Mouse (Mus musculus): ENCODE results near the gene 4930469K13Rik. TPM values are rescaled to one million over a fixed set of nuclear protein-coding genes. Genes with fewer than 3 reads are reported as not detected.
A peak's percentile ranks its signal among the peaks of the same experiment; 100 is the strongest.

Gene 4930469K13Rik
- total RNA-seq, 2 experiments from 2014 or later = not detected

GRCm38 (mm10) chr11:33998244-33998643 is 100.1 kb downstream of the 4930469K13Rik start:
- no peak for DNase-seq (ENCODE audit: low spot score in 2 of 2)

- DNase-seq (ENCODE audit: low spot score in 2 of 2) = no peak
Measured at GRCm38 (mm10) chr11:33993496-33993895, 104.9 kb downstream of the 4930469K13Rik start.

- no peak for DNase-seq (ENCODE audit: low spot score in 2 of 2)
Measured at GRCm38 (mm10) chr11:33992938-33993337, 105.4 kb downstream of the 4930469K13Rik start, which contains the start of gene Kcnip1. Gene Kcnip1 (minus strand): TSS chr11:33993152.

DNA sequence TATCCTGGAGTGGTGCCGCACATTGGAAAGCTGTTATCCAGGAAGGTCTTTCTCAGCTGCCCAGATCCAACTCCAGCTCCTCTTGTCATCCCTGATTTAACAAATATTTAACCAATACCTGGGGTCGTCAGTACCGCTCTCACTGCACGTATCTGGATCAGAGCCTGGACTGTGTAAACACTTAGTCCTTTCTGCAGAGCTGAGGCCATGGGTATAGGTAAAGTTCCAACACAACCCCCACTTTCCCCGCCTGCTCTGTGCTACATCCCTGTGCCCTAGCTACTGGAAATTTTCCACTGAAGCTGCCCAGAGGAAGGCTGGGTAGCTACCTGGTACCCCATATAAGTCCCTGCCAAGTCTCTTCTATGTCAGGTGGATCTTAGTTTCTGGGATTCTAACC is 108.4 kb downstream of the 4930469K13Rik start:
- no peak for DNase-seq (ENCODE audit: low spot score in 2 of 2)

- DNase-seq (ENCODE audit: low spot score in 2 of 2) = no peak
Measured at GRCm38 (mm10) chr11:33986525-33986924, 111.8 kb downstream of the 4930469K13Rik start.

DNA sequence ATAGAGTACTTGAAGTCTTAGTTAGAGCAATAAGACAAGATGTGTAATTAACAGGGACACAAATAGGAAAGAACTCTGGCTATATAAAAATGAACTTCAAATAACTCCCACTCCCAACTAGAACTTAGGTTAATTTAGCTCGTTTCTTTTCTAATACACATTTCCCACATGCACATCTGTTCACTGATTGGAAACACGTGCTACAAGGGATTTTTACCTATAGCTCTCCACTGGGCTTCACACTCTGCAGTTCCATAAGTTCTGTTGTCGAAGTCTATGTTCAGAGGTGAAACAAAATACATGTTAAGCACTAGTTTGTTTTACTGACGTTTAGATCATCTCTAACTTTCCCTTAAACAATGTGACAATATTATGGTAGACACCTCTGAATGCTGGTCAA is 118.2 kb downstream of the 4930469K13Rik start:
- no peak for DNase-seq (ENCODE audit: low spot score in 2 of 2)

DNA sequence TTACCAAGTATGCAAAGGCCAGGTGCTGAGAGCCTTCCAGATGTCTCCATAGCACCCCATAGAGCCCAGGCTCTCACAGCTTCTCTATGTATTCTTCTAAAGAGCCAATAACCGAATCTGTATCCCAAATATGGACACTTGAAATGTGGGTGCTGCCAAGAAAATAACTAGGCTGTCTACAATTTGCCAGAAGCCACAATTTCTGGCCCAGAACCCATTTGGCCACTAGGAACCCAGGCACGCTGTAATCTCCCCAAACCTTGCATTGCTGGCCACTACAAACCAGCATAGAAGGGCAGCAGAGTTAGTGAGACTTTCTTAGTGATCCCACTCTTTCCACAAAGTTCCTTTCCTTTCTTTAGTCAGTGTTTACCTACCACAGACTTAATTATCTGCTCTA is 123.2 kb downstream of the 4930469K13Rik start:
- no peak for DNase-seq (ENCODE audit: low spot score in 2 of 2)

DNA sequence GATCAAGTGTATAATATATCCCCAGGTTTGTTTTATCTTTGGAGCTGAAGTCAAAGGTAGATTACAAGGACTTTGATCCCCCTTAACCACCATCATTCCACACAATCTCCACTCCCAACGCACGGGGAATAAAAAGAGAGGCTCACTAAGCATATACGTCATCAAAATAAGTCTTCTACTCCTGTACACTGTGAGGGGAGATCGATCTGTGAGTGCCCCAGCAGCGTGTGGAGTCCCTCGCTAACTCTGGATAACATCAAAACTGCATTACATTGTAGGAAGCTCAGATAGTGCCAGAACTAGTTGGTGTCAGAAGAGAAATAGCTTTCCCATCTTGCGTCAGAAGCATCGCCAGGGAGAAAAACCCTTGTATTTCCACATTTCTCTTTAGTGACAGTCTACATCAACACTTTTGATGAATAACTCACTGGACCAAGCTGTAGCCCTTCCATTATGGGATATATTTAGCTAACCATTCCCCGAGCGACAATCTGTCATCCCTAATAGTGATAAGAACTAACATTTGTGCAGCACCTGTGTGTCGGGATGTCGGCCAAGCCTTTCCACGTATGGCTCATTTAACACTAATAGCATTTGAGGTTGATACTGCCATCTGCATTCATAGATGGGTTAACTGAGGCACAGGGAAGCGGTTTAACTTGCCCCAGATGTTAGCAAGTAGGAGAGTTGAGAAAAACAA is 123.9 kb downstream of the 4930469K13Rik start:
- no peak for DNase-seq (ENCODE audit: low spot score in 2 of 2)

DNA sequence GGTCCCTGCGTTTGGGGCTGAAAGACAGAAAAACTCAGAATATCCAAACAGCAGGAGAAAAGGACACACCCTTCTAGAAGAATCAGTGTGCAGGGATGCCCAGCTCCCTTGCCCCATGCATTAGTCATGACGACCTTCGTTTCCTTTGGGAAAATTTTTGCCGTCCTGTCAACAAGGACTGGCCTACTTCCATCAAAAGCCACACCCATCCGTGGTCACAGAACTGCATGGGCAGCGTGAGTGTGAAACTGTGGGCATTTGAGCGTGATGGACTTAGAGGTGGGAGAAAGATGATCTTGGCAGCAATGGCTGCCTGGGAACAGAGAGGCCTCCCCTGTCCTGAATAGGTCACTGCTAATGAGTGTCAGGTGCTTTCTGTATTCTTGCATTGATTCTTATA is 126.2 kb downstream of the 4930469K13Rik start:
- no peak for DNase-seq (ENCODE audit: low spot score in 2 of 2)

DNA sequence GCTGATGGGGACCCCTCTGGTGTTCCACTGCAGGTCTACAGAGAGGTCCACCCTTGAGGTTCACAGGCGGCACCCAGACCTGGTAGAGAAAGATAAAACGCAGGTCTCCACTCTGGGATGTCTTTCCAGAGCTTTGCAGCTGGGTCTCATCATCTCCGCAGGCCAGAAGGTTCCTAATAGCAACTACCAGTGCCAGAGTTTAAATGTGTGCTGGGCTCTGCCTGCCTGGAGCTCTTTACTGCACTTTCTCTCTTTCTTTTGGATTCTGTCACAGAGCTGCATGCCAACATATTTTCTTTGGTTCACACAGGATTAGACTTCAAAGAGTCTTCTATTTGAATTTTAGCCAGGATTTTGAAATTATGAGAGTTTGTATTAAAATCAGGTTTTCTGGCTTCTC is 129.2 kb downstream of the 4930469K13Rik start:
- DNase-seq (ENCODE audit: low spot score in 2 of 2) = no peak

- no peak for DNase-seq (ENCODE audit: low spot score in 2 of 2)
Measured at GRCm38 (mm10) chr11:33967708-33968107, 130.6 kb downstream of the 4930469K13Rik start.

DNA sequence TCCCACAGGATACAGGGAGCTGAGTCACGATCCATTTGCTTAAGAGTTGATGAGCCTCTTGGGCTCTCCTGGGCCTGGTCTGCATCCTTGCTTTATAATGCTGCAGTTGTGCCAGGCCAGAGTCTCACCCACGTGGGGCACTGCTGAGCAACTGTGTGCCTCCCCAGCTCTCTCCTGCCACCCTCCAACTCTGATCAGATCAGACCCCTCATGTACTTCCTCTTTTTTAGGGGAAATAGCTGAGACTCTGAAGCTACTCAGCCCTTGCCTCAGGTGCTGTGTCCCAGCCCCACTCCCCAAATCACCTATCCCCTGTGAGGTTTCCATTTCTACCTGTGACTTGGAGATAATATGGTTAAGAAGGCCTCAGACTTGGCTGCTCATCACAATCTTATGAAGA is 133.0 kb downstream of the 4930469K13Rik start:
- DNase-seq (ENCODE audit: low spot score in 2 of 2) = no peak

GRCm38 (mm10) chr11:33962688-33963407 is 135.5 kb downstream of the 4930469K13Rik start, which contains the start of gene Kcnmb1:
Gene Kcnmb1 (plus strand): TSS chr11:33963013.
- no peak for DNase-seq (ENCODE audit: low spot score in 2 of 2)

DNA sequence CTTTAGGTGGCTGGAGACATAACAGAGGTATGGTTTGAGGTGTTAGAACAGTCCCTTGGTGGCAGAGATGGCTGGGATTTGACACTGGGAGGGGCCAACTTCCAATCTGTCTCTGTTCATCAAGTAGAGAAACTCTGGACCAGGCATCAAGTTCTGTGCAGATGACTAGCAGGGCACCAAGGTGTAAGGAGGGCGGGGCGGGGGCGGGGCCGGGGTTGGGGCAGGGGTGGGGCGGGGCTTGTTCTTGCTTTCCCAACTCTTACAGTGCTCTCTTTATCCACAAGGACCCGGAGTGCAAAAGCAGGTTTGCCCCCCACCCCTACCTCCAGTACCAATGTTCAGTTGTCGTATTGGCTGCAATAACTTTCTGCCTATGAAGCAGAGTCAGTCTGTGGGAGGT is 136.2 kb downstream of the 4930469K13Rik start:
- DNase-seq (ENCODE audit: low spot score in 2 of 2) = no peak

GRCm38 (mm10) chr11:33958713-33959112 is 139.6 kb downstream of the 4930469K13Rik start:
- peak; percentile 14 to 54 for DNase-seq (ENCODE audit: low spot score in 2 of 2)

DNA sequence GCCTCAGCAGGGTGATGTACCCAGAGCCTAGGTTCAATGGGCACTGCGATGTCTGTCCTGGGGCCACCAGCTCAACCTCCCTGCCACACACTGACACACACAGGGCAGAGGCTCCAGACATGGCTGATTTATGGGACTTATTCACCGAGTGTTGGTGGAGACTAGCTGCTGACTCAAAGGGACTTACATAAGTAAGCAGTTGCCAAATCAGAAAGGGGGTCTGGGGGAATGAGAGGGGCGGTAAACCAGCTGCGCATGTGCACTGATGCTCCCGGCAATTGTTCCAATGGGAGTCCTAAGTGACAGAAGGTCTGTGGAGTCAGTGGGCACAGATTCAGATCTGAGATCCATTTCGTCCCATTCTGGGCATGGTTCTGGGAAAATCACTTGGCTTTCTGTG is 140.8 kb downstream of the 4930469K13Rik start:
- no peak for DNase-seq (ENCODE audit: low spot score in 2 of 2)

DNA sequence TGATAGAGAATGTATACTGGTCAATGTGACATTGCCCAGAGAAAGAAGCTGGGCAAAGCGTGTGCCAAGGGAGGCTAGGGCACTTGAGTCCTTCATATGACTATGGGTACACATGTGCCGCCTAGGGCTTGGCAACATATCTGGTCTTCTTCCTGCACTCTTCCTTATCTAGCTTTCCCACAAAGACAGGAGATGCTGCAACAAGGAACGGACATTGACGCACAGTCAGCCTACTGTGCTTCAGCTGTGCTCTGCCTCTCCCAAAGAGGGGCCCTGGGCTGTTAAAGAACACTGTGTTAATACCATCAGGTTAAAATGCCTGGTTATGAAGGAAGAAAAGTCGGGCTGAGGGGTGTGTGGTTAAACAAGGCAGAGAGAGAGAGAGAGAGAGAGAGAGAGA is 141.7 kb downstream of the 4930469K13Rik start:
- DNase-seq (ENCODE audit: low spot score in 2 of 2) = no peak

DNA sequence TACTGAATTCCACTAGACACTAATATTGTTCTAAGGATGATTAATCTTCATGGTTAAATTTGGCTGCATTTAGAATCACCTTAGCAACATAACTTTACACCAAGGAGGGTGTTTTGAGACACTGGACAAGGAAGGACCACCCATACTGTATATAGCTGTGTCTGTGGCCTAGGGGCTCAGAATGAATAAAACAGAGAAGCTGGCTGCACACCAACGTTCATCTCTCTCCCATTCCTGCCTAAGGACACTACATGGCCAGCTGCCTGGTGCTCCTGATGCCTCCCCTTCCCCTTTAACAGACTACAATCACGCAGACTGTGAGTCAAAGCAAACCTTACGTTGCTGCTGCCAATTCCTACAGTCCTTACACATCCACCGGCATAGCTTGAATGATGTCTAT is 142.4 kb downstream of the 4930469K13Rik start:
- DNase-seq (ENCODE audit: low spot score in 2 of 2) = no peak

- DNase-seq (ENCODE audit: low spot score in 2 of 2) = no peak
Measured at GRCm38 (mm10) chr11:33951684-33952625, 146.4 kb downstream of the 4930469K13Rik start.

DNA sequence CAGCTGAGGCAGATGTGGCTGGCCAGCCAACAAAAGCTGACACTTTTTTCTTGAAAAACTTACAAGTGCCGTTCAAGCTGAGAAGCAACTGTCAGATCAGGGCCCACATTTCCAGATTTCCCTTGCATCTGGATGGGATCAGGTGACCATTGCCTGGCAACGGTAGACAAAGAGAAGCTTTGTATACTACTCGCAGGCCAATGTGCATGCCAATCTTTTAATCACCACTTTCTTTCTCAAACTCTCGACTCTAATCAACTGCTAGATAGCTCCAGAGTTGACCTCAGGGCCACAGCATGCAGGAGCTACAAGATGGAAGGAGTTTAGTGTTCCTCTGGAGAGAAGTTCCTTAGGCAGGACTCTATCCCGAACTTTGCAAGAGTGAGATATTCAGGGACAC is 147.2 kb downstream of the 4930469K13Rik start:
- DNase-seq (ENCODE audit: low spot score in 2 of 2) = no peak

DNA sequence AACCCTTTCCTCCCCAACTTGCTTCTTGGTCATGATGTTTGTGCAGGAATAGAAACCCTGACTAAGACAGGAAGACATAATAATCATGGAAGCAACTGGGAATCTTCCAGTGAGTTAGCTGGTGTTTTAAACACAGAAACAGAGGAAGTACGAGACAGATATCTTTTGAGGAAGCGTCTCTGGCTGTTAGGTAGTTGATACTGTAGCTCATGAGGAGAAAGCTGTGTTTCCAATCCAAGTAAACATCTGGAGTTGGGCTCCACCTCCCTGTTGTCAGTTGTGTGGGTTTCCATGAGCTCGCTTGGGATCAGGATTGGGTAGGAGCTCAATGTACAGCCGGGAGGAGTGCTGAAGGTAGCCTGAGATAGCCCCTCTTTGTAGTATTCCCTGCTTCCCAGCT is 151.9 kb downstream of the 4930469K13Rik start:
- DNase-seq (ENCODE audit: low spot score in 2 of 2) = no peak
